Mouse (Mus musculus) liver, adult 2 months (tissue): ENCODE data around the gene 9630041A04Rik. TPM values are rescaled to one million over a fixed set of nuclear protein-coding genes. Genes with fewer than 3 reads are reported as not detected.

Source experiments
- DNase-seq: peaks from one replicate; pipeline ENCODE4 v3.0.0-alpha.2; 2011; ENCODE audit warnings: low read depth, low spot score; ENCODE audit errors: extremely low read depth
- H3K27ac ChIP-seq: fragments of 200-500 bp; replicated peaks from 2 replicates; pipeline ENCODE4 v1.5.1; 2012; ENCODE audit warnings: low read depth, mild to moderate bottlenecking, control low read depth, inconsistent platforms, low read length; ENCODE audit not compliant: insufficient read depth
- H3K27me3 ChIP-seq: fragments of 200-500 bp; 2 replicates; pipeline ENCODE4 v1.6.1; 2012; ENCODE audit warnings: mild to moderate bottlenecking, moderate library complexity, low read length, inconsistent platforms; ENCODE audit not compliant: control insufficient read depth, insufficient read depth
- H3K36me3 ChIP-seq: fragments of 200-500 bp; 2 replicates; pipeline ENCODE4 v1.6.1; 2012; ENCODE audit warnings: low read length, inconsistent platforms; ENCODE audit not compliant: control insufficient read depth, insufficient read depth
- H3K4me1 ChIP-seq: fragments of 200-500 bp; 2 replicates; pipeline ENCODE4 v1.6.1; 2011; ENCODE audit warnings: low read length; ENCODE audit not compliant: control insufficient read depth, insufficient read depth
- H3K4me3 ChIP-seq: fragments of 200-500 bp; 2 replicates; pipeline ENCODE4 v1.5.1; 2011; ENCODE audit warnings: low read depth, mild to moderate bottlenecking, control low read depth, low read length, moderate library complexity; ENCODE audit not compliant: insufficient read depth
- H3K79me2 ChIP-seq: fragments of 200-500 bp; 2 replicates; pipeline ENCODE4 v1.6.1; 2012; ENCODE audit warnings: inconsistent platforms, mild to moderate bottlenecking, low read length, moderate library complexity; ENCODE audit not compliant: control insufficient read depth, insufficient read depth
- H3K9ac ChIP-seq: fragments of 200-500 bp; 2 replicates; pipeline ENCODE4 v1.6.1; 2012; ENCODE audit warnings: low read depth, mild to moderate bottlenecking, control low read depth, inconsistent platforms, low read length
- CTCF ChIP-seq: fragments of 200-500 bp; IDR thresholded peaks from 2 replicates; pipeline ENCODE4 v1.5.1; 2011; ENCODE audit warnings: low read depth, low read length, control low read depth
- POLR2A ChIP-seq: fragments of 200-500 bp; IDR thresholded peaks from 2 replicates; pipeline ENCODE4 v1.6.1; 2011; ENCODE audit warnings: low read length, control low read depth; ENCODE audit not compliant: insufficient read depth; ENCODE audit errors: extremely low read depth
- WGBS: fragments of 180-500 bp; shearing (Covaris S2); methylation state at CpG from one replicate; pipeline ENCODE4 v1.1.7; 2018; 5-methylcytosine and 5-hydroxymethylcytosine counted together
- polyA plus RNA-seq: library from polyadenylated mRNA; depleted of rRNA; stranded (reverse); fragments of >200 nt; gene quantifications from 2 replicates; pipeline ENCODE4 v1.2.3, GENCODE M21; 2012
- total RNA-seq: library from RNA; depleted of rRNA; stranded (reverse); fragments of >200 nt; gene quantifications from 2 replicates; pipeline ENCODE4 v1.2.3, GENCODE M21; 2014

Gene 9630041A04Rik
- total and polyA plus RNA-seq, 2 experiments = not detected

DNA sequence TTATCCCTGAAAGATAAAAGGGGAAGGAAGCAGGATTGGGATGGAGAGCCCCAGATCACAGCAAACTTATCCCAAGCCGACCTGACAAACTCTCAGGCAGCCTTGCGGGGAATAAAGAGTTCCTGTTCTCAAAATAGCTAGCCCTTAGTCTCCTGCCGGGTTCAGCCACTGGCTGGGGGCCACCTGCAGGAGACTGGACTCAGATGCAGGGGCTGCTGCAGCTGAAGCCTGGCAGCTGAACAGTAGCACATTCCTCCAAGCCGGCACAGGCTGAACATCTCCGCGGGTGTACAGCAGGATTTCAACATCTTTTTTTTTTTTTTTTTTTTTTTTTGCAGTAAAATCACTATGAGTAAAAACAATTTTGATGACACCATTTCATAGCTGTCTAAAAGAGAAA, 110.2 kb downstream of the 9630041A04Rik start:
- TF ChIP-seq POLR2A (no peak), CTCF (no peak)
- Histone ChIP-seq H3K9ac (no peak overlapping the region), H3K27ac (no peak overlapping the region), H3K79me2 (no peaks in the 10 kb centered on the region), H3K27me3 (no peaks in the 10 kb centered on the region), H3K4me3 (no peak overlapping the region), H3K4me1 (no peaks in the 10 kb centered on the region), H3K36me3 (no peaks in the 10 kb centered on the region)
- 40% methylated on average over 6 of the region's 6 CpGs for WGBS
- DNase-seq = no peak

DNA sequence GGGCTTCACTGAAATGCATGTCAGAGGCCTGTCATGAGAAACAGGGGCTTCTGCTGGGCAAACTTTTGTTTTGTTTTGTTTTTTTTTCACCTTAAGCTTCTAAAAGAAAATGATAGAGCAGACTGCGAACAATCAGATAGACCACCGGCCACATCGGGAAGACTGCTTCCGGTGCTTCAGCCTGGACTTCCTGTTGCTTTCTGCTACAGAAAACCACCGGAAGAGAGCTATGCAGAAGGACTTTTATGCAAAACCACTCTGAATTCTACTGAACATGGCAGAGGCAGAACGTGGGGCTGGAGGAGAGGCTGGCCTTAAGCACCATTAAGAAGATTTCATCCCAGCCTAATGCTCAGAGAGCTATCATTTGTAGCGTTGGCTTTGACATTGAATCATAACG, 110.7 kb downstream of the 9630041A04Rik start:
- no peak overlapping the region for H3K27ac ChIP-seq
- no peaks in the 10 kb centered on the region for H3K4me1 ChIP-seq
- H3K27me3 ChIP-seq = no peaks in the 10 kb centered on the region
- H3K9ac ChIP-seq = no peak overlapping the region
- DNase-seq = no peak
- no peak overlapping the region for H3K4me3 ChIP-seq
- no peaks in the 10 kb centered on the region for H3K36me3 ChIP-seq
- TF ChIP-seq CTCF (no peak), POLR2A (no peak)
- no peaks in the 10 kb centered on the region for H3K79me2 ChIP-seq
- 69% methylated on average over 8 of the region's 8 CpGs for WGBS

GRCm38 (mm10) chr9:101976884-101977465, 115.3 kb downstream of the 9630041A04Rik start:
- Histone ChIP-seq H3K9ac (no peak overlapping the region), H3K27ac (no peak overlapping the region), H3K4me3 (no peak overlapping the region), H3K4me1 (no peaks in the 10 kb centered on the region), H3K36me3 (no peaks in the 10 kb centered on the region), H3K79me2 (no peaks in the 10 kb centered on the region), H3K27me3 (no peaks in the 10 kb centered on the region)
- TF ChIP-seq POLR2A (no peak), CTCF (no peak)
- no peak for DNase-seq
- WGBS = 85% methylated on average over 4 of the region's 4 CpGs

- 89% methylated on average over 2 of the region's 2 CpGs for WGBS
- TF ChIP-seq POLR2A (no peak), CTCF (no peak)
- H3K4me3 ChIP-seq = no peak overlapping the region
- H3K27ac ChIP-seq = no peak overlapping the region
- no peaks in the 10 kb centered on the region for H3K36me3 ChIP-seq
- H3K4me1 ChIP-seq = no peaks in the 10 kb centered on the region
- no peaks in the 10 kb centered on the region for H3K79me2 ChIP-seq
- H3K9ac ChIP-seq = no peak overlapping the region
- no peaks in the 10 kb centered on the region for H3K27me3 ChIP-seq
- DNase-seq = no peak
Measured at GRCm38 (mm10) chr9:101981161-101981560, 119.5 kb downstream of the 9630041A04Rik start.

DNA sequence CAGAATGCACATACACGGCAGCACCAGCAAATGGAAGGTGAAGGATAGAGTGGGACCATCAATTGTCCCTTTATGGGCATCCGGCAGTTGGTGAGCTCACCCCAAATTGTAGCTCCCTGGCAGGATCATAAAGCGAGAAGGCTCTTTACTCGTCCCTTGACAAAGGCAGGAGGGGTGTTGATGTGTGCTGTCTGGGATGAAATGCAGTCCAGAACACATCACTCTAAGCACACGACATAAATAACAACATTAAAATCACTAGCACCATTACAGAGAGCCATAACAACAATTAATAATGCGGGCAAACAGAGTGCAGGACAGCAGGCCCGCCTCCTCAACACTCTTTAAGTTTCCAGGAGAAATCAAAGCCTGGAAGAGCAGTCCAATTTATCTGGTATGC, 120.7 kb downstream of the 9630041A04Rik start:
- no peaks in the 10 kb centered on the region for H3K36me3 ChIP-seq

DNA sequence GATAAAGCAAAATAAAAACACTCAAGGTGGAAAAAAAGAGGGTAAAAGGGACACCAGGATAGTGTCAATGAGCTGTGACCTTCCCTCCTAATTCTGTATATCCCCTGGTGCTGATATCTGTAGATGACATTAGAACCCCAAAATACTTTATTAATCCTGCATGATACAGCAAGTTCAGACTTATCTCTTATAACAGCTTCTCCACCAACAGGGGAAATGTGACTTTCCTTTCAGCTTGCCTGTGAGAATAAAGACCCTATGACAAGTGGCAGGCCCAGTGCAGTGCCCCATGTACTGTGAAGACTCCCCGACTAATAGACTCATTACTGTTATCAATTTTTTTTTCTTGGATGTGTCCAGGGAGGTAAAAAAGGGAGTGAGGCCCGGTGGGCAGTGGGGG, 125.3 kb downstream of the 9630041A04Rik start:
- Histone ChIP-seq H3K36me3 (no peaks in the 10 kb centered on the region), H3K79me2 (no peaks in the 10 kb centered on the region), H3K9ac (no peak overlapping the region), H3K27ac (no peak overlapping the region), H3K4me3 (no peak overlapping the region), H3K4me1 (no peaks in the 10 kb centered on the region), H3K27me3 (no peaks in the 10 kb centered on the region)
- TF ChIP-seq POLR2A = no peak
- no peak for TF ChIP-seq CTCF
- 77% methylated on average over 2 of the region's 2 CpGs for WGBS
- DNase-seq = no peak

More for the DNA sequence above, 120.7 kb downstream of the 9630041A04Rik start:
- H3K79me2 ChIP-seq = no peaks in the 10 kb centered on the region
- no peaks in the 10 kb centered on the region for H3K27me3 ChIP-seq
- 87% methylated on average over 7 of the region's 7 CpGs for WGBS
- TF ChIP-seq POLR2A = no peak
- H3K4me3 ChIP-seq = no peak overlapping the region
- no peaks in the 10 kb centered on the region for H3K4me1 ChIP-seq
- no peak overlapping the region for H3K9ac ChIP-seq
- no peak overlapping the region for H3K27ac ChIP-seq
- no peak for DNase-seq
